Mouse (Mus musculus) limb, embryonic 14.5 days (tissue): ENCODE data around the gene Simc1. TPM values are rescaled to one million over a fixed set of nuclear protein-coding genes. Genes with fewer than 3 reads are reported as not detected.

Experiments used
- ATAC-seq: fragments of 200-750 bp; cut with Nextera tagmentation; 2 replicates; pipeline ENCODE4 v1.8.0; 2017; ENCODE audit warnings: low read depth, moderate number of reproducible peaks, moderate TSS enrichment; ENCODE audit not compliant: low FRiP score
- DNase-seq: peaks from one replicate; pipeline ENCODE4 v3.0.0-alpha.2; 2015; ENCODE audit warnings: low spot score
- H3K27ac ChIP-seq: fragments of 300-500 bp; sonication (generic); replicated peaks from 2 replicates; pipeline ENCODE4 v1.5.1; 2014; ENCODE audit warnings: low read depth, mild to moderate bottlenecking, low read length, moderate library complexity, mixed read lengths
- H3K27me3 ChIP-seq: fragments of 300-500 bp; sonication (generic); 2 replicates; pipeline ENCODE4 v1.6.1; 2014; ENCODE audit warnings: low read length, mixed read lengths; ENCODE audit not compliant: control insufficient read depth, insufficient read depth
- H3K36me3 ChIP-seq: fragments of 300-500 bp; sonication (generic); 2 replicates; pipeline ENCODE4 v1.6.1; 2014; ENCODE audit warnings: mild to moderate bottlenecking, low read length, moderate library complexity, mixed read lengths; ENCODE audit not compliant: control insufficient read depth, insufficient read depth
- H3K4me1 ChIP-seq: fragments of 300-500 bp; sonication (generic); 2 replicates; pipeline ENCODE4 v1.6.1; 2014; ENCODE audit warnings: antibody characterized with exemption, low read length, mixed read lengths; ENCODE audit not compliant: control insufficient read depth, insufficient read depth
- H3K4me2 ChIP-seq: fragments of 300-500 bp; sonication (generic); replicated peaks from 2 replicates; pipeline ENCODE4 v1.6.1; 2014; ENCODE audit warnings: low read depth, mild to moderate bottlenecking, low read length, moderate library complexity; ENCODE audit not compliant: severe bottlenecking
- H3K4me3 ChIP-seq: fragments of 300-500 bp; sonication (generic); replicated peaks from 2 replicates; pipeline ENCODE4 v1.5.1; 2014; ENCODE audit warnings: low read length
- H3K9ac ChIP-seq: fragments of 300-500 bp; sonication (generic); 2 replicates; pipeline ENCODE4 v1.6.1; 2014; ENCODE audit warnings: mild to moderate bottlenecking, low read depth, low read length, moderate library complexity; ENCODE audit not compliant: severe bottlenecking
- H3K9me3 ChIP-seq: fragments of 300-500 bp; sonication (generic); 2 replicates; pipeline ENCODE4 v1.6.1; 2016; ENCODE audit warnings: low read length; ENCODE audit not compliant: control insufficient read depth
- POLR2A ChIP-seq: fragments of 200-500 bp; IDR thresholded peaks from 2 replicates; pipeline ENCODE4 v1.8.0; 2012; ENCODE audit warnings: inconsistent platforms, mild to moderate bottlenecking, moderate library complexity, borderline replicate concordance; ENCODE audit not compliant: insufficient read depth, insufficient read length; ENCODE audit errors: extremely low read depth
- WGBS: fragments of 180-500 bp; shearing (Covaris S2); extraction: QIAGEN DNeasy Blood & Tissue Kit; methylation state at CpG from one replicate; pipeline ENCODE4 v1.1.7; 2014; 5-methylcytosine and 5-hydroxymethylcytosine counted together
- polyA plus RNA-seq, 2 experiments: library from polyadenylated mRNA; depleted of rRNA in 1 of 2; stranded (reverse) in 1 of 2; unstranded in 1 of 2; fragments of >200 nt; fragmentation: Nextera tagmentation in 1 of 2; extraction: Ambion mirVana in 1 of 2; gene quantifications; 2 replicates each; pipeline versions ENCODE4 v1.2.1 to v1.2.3; 2012 to 2014

The Simc1 gene
- polyA plus RNA-seq, 2 experiments = 14.8 to 25.0 TPM

DNA sequence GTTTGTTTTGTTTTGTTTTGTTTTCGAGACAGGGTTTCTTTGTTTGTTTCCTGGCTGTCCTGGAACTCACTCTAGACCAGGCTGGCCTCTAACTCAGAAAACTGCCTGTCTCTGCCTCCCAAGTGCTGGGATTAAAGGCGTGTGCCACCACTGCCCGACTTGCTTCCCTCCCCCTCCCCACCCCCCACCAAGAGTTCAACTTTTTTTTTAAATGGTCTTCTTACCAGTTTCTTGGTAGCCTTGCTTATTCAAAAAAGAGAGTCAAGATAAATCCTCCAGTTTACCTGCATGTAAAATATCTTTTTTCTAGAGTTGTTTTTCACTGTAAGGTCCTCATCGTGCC is 34.6 kb upstream of the Simc1 start:
- 17% methylated on average over 4 of the region's 4 CpGs for WGBS
- H3K4me2 ChIP-seq = peak overlapping the region; percentile 85
- no peaks in the 10 kb centered on the region; the same call in 1 of the 2 replicates for H3K9me3 ChIP-seq
- H3K4me1 ChIP-seq = peaks cover 8% of the 10 kb centered on the region
- H3K27me3 ChIP-seq = no peaks in the 10 kb centered on the region
- H3K4me3 ChIP-seq = peak overlapping the region; percentile 92
- peaks cover 36% of the 10 kb centered on the region for H3K36me3 ChIP-seq
- ATAC-seq = peak; percentile 46; the same call in 1 of the 2 replicates
- H3K27ac ChIP-seq = no peak overlapping the region
- no peak overlapping the region; the same call in 1 of the 2 replicates for H3K9ac ChIP-seq
- DNase-seq = no peak
- no peak for TF ChIP-seq POLR2A

- peaks cover 6% of the 10 kb centered on the region; the same call in 1 of the 2 replicates for H3K36me3 ChIP-seq
- DNase-seq = no peak
- H3K4me2 ChIP-seq = no peak overlapping the region
- ATAC-seq = no peak
- no peak overlapping the region for H3K27ac ChIP-seq
- H3K4me3 ChIP-seq = no peak overlapping the region
- no peak overlapping the region for H3K9ac ChIP-seq
- H3K9me3 ChIP-seq = no peaks in the 10 kb centered on the region
- H3K27me3 ChIP-seq = no peaks in the 10 kb centered on the region
- TF ChIP-seq POLR2A = no peak
- H3K4me1 ChIP-seq = peaks cover 8% of the 10 kb centered on the region
- 83% methylated on average over 4 of the region's 4 CpGs for WGBS
These were observed 31.6 kb upstream of the Simc1 start for GRCm38 (mm10) chr13:54471967-54472366.

DNA sequence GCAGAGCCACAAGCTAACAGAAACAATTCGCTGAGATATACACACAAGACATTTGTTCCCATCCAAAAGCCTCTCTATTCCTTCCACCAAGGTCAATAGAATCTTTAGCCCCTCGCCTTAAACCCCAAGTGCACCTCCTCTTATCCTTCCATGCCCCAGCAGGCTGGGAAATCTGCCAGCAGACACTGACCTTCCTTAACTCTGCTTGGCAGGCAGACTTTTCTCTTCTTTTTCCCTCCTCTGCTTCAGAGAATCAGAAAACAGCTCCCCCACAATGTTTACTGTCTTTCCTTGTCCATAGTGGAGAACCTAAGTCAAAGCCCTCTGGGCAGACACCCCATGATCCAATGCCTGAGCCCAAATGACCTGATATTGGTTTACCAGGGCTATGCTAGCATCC is 28.6 kb upstream of the Simc1 start:
- H3K27me3 ChIP-seq = no peaks in the 10 kb centered on the region
- DNase-seq (no peak), ATAC-seq (no peak)
- H3K9ac ChIP-seq = no peak overlapping the region
- no peak overlapping the region for H3K27ac ChIP-seq
- H3K9me3 ChIP-seq = no peaks in the 10 kb centered on the region
- H3K4me3 ChIP-seq = no peak overlapping the region
- WGBS = 65% methylated on average over 2 of the region's 2 CpGs
- H3K4me2 ChIP-seq = no peak overlapping the region
- H3K4me1 ChIP-seq = no peaks in the 10 kb centered on the region
- no peaks in the 10 kb centered on the region for H3K36me3 ChIP-seq
- TF ChIP-seq POLR2A = no peak

DNA sequence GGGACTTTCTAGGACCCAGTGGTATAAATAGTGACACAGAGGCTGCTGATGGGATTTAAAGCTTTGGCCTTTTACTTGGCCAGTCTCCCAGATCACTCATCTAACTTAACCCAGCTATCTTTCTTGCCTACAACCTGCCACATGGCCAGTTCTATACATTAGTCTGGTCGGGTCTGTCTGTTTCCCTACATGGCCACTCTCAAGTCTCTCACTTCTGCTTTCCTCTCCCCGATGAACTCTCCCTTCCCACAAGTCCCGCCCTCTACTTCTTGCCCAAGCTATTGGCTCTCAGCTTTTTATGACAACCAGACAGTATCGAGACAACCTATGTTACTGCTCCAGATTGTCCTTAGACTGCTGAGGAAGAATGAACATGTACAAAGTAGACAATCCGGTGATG is 27.9 kb upstream of the Simc1 start:
- Histone ChIP-seq H3K4me2 (no peak overlapping the region), H3K4me1 (no peaks in the 10 kb centered on the region), H3K27me3 (no peaks in the 10 kb centered on the region), H3K4me3 (no peak overlapping the region), H3K9me3 (no peaks in the 10 kb centered on the region), H3K36me3 (no peaks in the 10 kb centered on the region), H3K9ac (no peak overlapping the region), H3K27ac (no peak overlapping the region)
- WGBS = 78% methylated on average over 5 of the region's 5 CpGs
- DNase-seq = no peak
- no peak for TF ChIP-seq POLR2A
- no peak for ATAC-seq

GRCm38 (mm10) chr13:54479286-54479685 is 24.3 kb upstream of the Simc1 start:
- ATAC-seq (no peak), DNase-seq (no peak)
- Histone ChIP-seq H3K27ac (no peak overlapping the region), H3K4me2 (no peak overlapping the region), H3K4me1 (no peaks in the 10 kb centered on the region), H3K36me3 (no peaks in the 10 kb centered on the region), H3K9me3 (no peaks in the 10 kb centered on the region), H3K27me3 (no peaks in the 10 kb centered on the region), H3K9ac (no peak overlapping the region), H3K4me3 (no peak overlapping the region)
- 58% methylated on average over 3 of the region's 3 CpGs for WGBS
- TF ChIP-seq POLR2A = no peak

DNA sequence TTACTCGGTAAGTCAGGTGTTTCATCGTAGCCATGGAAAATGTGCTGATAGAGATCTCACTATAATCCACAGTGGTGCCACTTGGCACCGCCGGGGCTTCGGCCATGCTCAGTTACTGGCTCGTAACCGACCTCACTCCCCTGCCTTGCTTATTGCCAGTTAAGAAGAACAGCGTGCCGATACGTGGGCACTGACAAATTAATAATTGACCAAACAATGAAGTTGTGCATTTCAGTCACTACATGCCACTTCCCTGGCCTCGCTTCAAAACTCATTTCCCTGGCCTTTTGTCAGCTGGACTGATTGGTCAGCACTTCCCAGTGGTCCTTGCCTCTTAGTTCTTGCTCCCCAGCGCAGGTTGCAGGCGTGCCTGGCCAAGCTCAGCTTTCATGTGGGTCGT is 22.1 kb upstream of the Simc1 start:
- no peaks in the 10 kb centered on the region for H3K4me1 ChIP-seq
- ATAC-seq (no peak), DNase-seq (no peak)
- no peak overlapping the region for H3K4me2 ChIP-seq
- no peaks in the 10 kb centered on the region for H3K27me3 ChIP-seq
- no peak overlapping the region for H3K4me3 ChIP-seq
- no peak for TF ChIP-seq POLR2A
- 83% methylated on average over 14 of the region's 14 CpGs for WGBS
- H3K27ac ChIP-seq = no peak overlapping the region
- no peak overlapping the region for H3K9ac ChIP-seq
- no peaks in the 10 kb centered on the region for H3K9me3 ChIP-seq
- no peaks in the 10 kb centered on the region for H3K36me3 ChIP-seq
